Mouse (Mus musculus) lung, postnatal 0 days (tissue): ENCODE measurements around the gene Gm37240. TPM values are rescaled to one million over a fixed set of nuclear protein-coding genes. Genes with fewer than 3 reads are reported as not detected.
A peak's percentile ranks its signal among the peaks of the same experiment; 100 is the strongest.

Source experiments
- ATAC-seq: fragments of 200-750 bp; cut with Nextera tagmentation; 2 replicates; pipeline ENCODE4 v1.8.0; 2017; ENCODE audit warnings: moderate library complexity
- DNase-seq: peaks from one replicate; pipeline ENCODE4 v3.0.0-alpha.2; 2016; ENCODE audit warnings: low spot score
- H3K27ac ChIP-seq: fragments of 300-500 bp; sonication (generic); 2 replicates; pipeline ENCODE4 v1.5.1; 2014; ENCODE audit warnings: antibody characterized with exemption, mild to moderate bottlenecking, low read length, mixed read lengths
- H3K27me3 ChIP-seq: fragments of 300-500 bp; sonication (generic); replicated peaks from 2 replicates; pipeline ENCODE4 v1.6.1; 2014; ENCODE audit warnings: low read length, mixed read lengths; ENCODE audit not compliant: insufficient read depth
- H3K36me3 ChIP-seq: fragments of 300-500 bp; sonication (generic); 2 replicates; pipeline ENCODE4 v1.6.1; 2014; ENCODE audit warnings: low read length, mixed read lengths; ENCODE audit not compliant: insufficient read depth
- H3K4me1 ChIP-seq: fragments of 300-500 bp; sonication (generic); 2 replicates; pipeline ENCODE4 v1.6.1; 2014; ENCODE audit warnings: antibody characterized with exemption, low read depth, low read length, mixed read lengths; ENCODE audit not compliant: insufficient read depth
- H3K4me2 ChIP-seq: fragments of 300-500 bp; sonication (generic); replicated peaks from 2 replicates; pipeline ENCODE4 v1.6.1; 2014; ENCODE audit warnings: low read depth, mild to moderate bottlenecking, low read length, moderate library complexity, mixed read lengths
- H3K4me3 ChIP-seq: fragments of 300-500 bp; sonication (generic); 2 replicates; pipeline ENCODE4 v1.5.1; 2014; ENCODE audit warnings: low read depth, low read length
- H3K9ac ChIP-seq: fragments of 300-500 bp; sonication (generic); replicated peaks from 2 replicates; pipeline ENCODE4 v1.6.1; 2014; ENCODE audit warnings: low read depth, mild to moderate bottlenecking
- H3K9me3 ChIP-seq: fragments of 300-500 bp; sonication (generic); 2 replicates; pipeline ENCODE4 v1.6.1; 2016; ENCODE audit warnings: low read length, mixed read lengths
- CTCF ChIP-seq: IDR thresholded peaks from 2 replicates; pipeline ENCODE4 v1.5.1; 2016; ENCODE audit warnings: antibody characterized with exemption, mild to moderate bottlenecking
- EP300 ChIP-seq: IDR thresholded peaks from 2 replicates; pipeline ENCODE4 v1.6.1; 2016; ENCODE audit warnings: antibody characterized with exemption, mild to moderate bottlenecking, control low read depth
- WGBS: fragments of 180-500 bp; shearing (Covaris S2); extraction: QIAGEN DNeasy Blood & Tissue Kit; methylation state at CpG from one replicate; pipeline ENCODE4 v1.1.7; 2014; 5-methylcytosine and 5-hydroxymethylcytosine counted together
- polyA plus RNA-seq: library from polyadenylated mRNA; unstranded; fragments of >200 nt; fragmentation: Nextera tagmentation; extraction: Ambion mirVana; gene quantifications from 2 replicates; pipeline ENCODE4 v1.2.1, GENCODE M21; 2015

The Gm37240 gene
- polyA plus RNA-seq, 1 experiment from 2014 or later: 8.9 TPM

DNA sequence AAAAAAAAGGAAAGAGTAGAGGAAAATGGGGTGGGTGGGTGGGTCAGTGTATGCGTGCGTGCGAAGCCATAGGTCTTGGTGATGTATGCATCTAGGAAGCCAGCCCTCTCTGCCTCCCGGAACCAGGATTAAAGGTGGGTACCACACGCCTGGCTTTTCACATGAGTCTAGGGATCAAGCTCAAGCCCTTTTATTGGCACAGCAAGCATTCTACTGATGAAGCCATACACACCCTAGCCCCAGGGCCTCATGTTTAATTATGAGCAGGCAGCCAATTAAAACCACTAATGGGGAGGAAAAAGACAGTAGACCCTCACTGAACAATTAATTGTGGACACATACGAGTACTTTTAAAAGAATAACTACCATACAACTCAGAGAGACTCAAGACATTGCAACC lies 33.2 kb downstream of the Gm37240 start:
- H3K9me3 ChIP-seq: no peaks in the 10 kb centered on the region
- H3K9ac ChIP-seq: no peak overlapping the region
- H3K4me1 ChIP-seq: no peaks in the 10 kb centered on the region; the same call in 1 of the 2 replicates
- no peaks in the 10 kb centered on the region for H3K36me3 ChIP-seq
- H3K4me2 ChIP-seq: no peak overlapping the region
- DNase-seq: no peak
- H3K27ac ChIP-seq: no peak overlapping the region
- H3K4me3 ChIP-seq: no peak overlapping the region
- ATAC-seq: no peak
- H3K27me3 ChIP-seq: no peaks in the 10 kb centered on the region
- TF ChIP-seq CTCF (no peak), EP300 (no peak)
- WGBS: 89% methylated on average over 6 of the region's 6 CpGs

- no peak for TF ChIP-seq CTCF
- no peak for TF ChIP-seq EP300
- H3K27me3 ChIP-seq: no peaks in the 10 kb centered on the region
- H3K4me3 ChIP-seq: no peak overlapping the region
- H3K4me2 ChIP-seq: no peak overlapping the region
- ATAC-seq (no peak), DNase-seq (peak; percentile 11)
- H3K9me3 ChIP-seq: no peaks in the 10 kb centered on the region
- WGBS: 61% methylated on average over 4 of the region's 4 CpGs
- H3K9ac ChIP-seq: no peak overlapping the region
- no peaks in the 10 kb centered on the region for H3K36me3 ChIP-seq
- no peak overlapping the region for H3K27ac ChIP-seq
- H3K4me1 ChIP-seq: no peaks in the 10 kb centered on the region; the same call in 1 of the 2 replicates
Measured at GRCm38 (mm10) chr3:85853715-85854114, 33.6 kb downstream of the Gm37240 start.

GRCm38 (mm10) chr3:85850079-85850478 lies 37.2 kb downstream of the Gm37240 start:
- WGBS: 39% methylated on average over 1 of the region's 1 CpGs
- Histone ChIP-seq H3K36me3 (no peaks in the 10 kb centered on the region), H3K27me3 (no peaks in the 10 kb centered on the region), H3K9me3 (no peaks in the 10 kb centered on the region), H3K4me2 (no peak overlapping the region), H3K4me1 (no peaks in the 10 kb centered on the region), H3K27ac (no peak overlapping the region), H3K4me3 (no peak overlapping the region), H3K9ac (no peak overlapping the region)
- no peak for TF ChIP-seq EP300
- no peak for TF ChIP-seq CTCF
- DNase-seq (peak; percentile 19), ATAC-seq (no peak)

- H3K4me3 ChIP-seq: no peak overlapping the region
- no peaks in the 10 kb centered on the region for H3K9me3 ChIP-seq
- no peak for TF ChIP-seq EP300
- no peaks in the 10 kb centered on the region for H3K36me3 ChIP-seq
- DNase-seq (no peak), ATAC-seq (no peak)
- no peak overlapping the region for H3K4me2 ChIP-seq
- no peak overlapping the region for H3K9ac ChIP-seq
- 0 out of 2 replicates have a peak, but pooled peaks cover 6% of the 10 kb centered on the region for H3K4me1 ChIP-seq
- H3K27me3 ChIP-seq: no peaks in the 10 kb centered on the region
- WGBS: 93% methylated on average over 1 of the region's 1 CpGs
- H3K27ac ChIP-seq: no peak overlapping the region
Measured at GRCm38 (mm10) chr3:85846316-85846715, 41.0 kb downstream of the Gm37240 start.

DNA sequence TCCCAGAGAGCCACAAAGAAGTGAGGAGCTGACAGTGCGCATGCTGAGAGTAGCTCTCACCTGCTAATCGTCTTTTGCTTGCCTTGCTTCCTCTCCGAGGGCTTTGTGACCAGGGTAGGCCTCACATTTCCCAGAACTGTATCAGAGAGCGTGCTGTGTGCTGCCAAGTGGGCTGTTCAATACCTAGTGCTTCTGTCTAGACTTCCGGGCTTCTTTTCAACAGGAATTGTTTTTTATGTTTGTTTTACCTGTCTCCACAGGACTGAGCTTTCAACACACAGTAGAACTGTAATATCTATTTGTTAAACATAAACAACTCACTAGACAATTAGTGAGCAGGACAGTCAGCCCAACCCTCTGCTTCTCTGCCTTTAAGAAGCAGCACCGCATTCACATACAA lies 42.0 kb downstream of the Gm37240 start:
- no peak overlapping the region for H3K4me3 ChIP-seq
- no peaks in the 10 kb centered on the region for H3K36me3 ChIP-seq
- no peak overlapping the region for H3K4me2 ChIP-seq
- WGBS: 63% methylated on average over 6 of the region's 6 CpGs
- TF ChIP-seq CTCF: no peak
- TF ChIP-seq EP300: no peak
- 0 out of 2 replicates have a peak, but pooled peaks cover 6% of the 10 kb centered on the region for H3K4me1 ChIP-seq
- no peaks in the 10 kb centered on the region for H3K9me3 ChIP-seq
- H3K9ac ChIP-seq: no peak overlapping the region
- DNase-seq: no peak
- H3K27ac ChIP-seq: no peak overlapping the region
- H3K27me3 ChIP-seq: no peaks in the 10 kb centered on the region
- no peak for ATAC-seq

- Histone ChIP-seq H3K27me3 (no peaks in the 10 kb centered on the region), H3K9me3 (no peaks in the 10 kb centered on the region), H3K9ac (no peak overlapping the region), H3K4me3 (no peak overlapping the region), H3K4me2 (no peak overlapping the region), H3K27ac (0 out of 2 replicates have a peak overlapping the region, but pooled peaks have one; percentile 9), H3K36me3 (no peaks in the 10 kb centered on the region), H3K4me1 (0 out of 2 replicates have a peak, but pooled peaks cover 6% of the 10 kb centered on the region)
- no peak for ATAC-seq
- DNase-seq: peak; percentile 21
- TF ChIP-seq CTCF (no peak), EP300 (no peak)
Measured at GRCm38 (mm10) chr3:85842881-85843218, 44.5 kb downstream of the Gm37240 start.
